Mouse (Mus musculus) forebrain, embryonic 10.5 days (tissue): ENCODE measurements around the gene Stat1. TPM values are rescaled to one million over a fixed set of nuclear protein-coding genes. Genes with fewer than 3 reads are reported as not detected.

Source experiments
- DNase-seq: peaks from one replicate; pipeline ENCODE4 v3.0.0-alpha.2; 2017; ENCODE audit warnings: low spot score; ENCODE audit errors: extremely low spot score
- H3K27ac ChIP-seq: fragments of 300-500 bp; sonication (generic); 2 replicates; pipeline ENCODE4 v1.5.1; 2016; ENCODE audit warnings: mild to moderate bottlenecking
- H3K27me3 ChIP-seq: fragments of 300-500 bp; sonication (generic); 2 replicates; pipeline ENCODE4 v1.6.1; 2016; ENCODE audit warnings: mild to moderate bottlenecking; ENCODE audit not compliant: poor library complexity, severe bottlenecking
- H3K36me3 ChIP-seq: fragments of 300-500 bp; sonication (generic); replicated peaks from 2 replicates; pipeline ENCODE4 v1.6.1; 2016; ENCODE audit warnings: mild to moderate bottlenecking, moderate library complexity
- H3K4me1 ChIP-seq: fragments of 300-500 bp; sonication (generic); 2 replicates; pipeline ENCODE4 v1.6.1; 2016
- H3K4me3 ChIP-seq: fragments of 300-500 bp; sonication (generic); 2 replicates; pipeline ENCODE4 v1.5.1; 2016; ENCODE audit warnings: mild to moderate bottlenecking, moderate library complexity
- H3K9me3 ChIP-seq: fragments of 300-500 bp; sonication (generic); 2 replicates; pipeline ENCODE4 v1.6.1; 2016; ENCODE audit warnings: mild to moderate bottlenecking, moderate library complexity
- WGBS: fragments of 180-500 bp; shearing (Covaris S2); methylation state at CpG from one replicate; pipeline ENCODE4 v1.1.7; 2016; 5-methylcytosine and 5-hydroxymethylcytosine counted together
- polyA plus RNA-seq: library from polyadenylated mRNA; unstranded; fragments of >200 nt; fragmentation: Nextera tagmentation; extraction: Ambion mirVana; gene quantifications from 2 replicates; pipeline ENCODE4 v1.2.1, GENCODE M21; 2016

Stat1 gene
- polyA plus RNA-seq, 1 experiment from 2014 or later: 12.3 TPM

DNA sequence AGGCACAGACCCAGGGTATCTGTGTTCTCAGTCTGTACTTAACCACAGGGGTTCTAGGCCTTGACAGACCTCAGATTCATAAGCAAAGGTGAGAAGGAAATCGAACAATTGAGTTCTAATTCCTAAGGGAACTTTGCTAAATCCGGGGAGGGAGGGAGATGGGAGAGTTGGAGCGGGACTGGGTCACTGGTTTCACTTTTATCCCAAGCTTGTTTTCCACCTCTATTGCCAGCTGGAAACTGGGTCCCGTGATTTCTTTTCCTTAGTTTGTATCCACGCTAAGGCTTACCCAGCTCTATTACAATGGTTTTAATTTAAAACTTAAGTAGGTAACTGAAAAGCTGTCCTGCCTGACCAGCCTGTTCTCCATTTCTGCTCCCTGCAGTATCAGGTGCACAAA is 56.1 kb downstream of the Stat1 start:
- H3K9me3 ChIP-seq: no peaks in the 10 kb centered on the region
- H3K27me3 ChIP-seq: no peaks in the 10 kb centered on the region
- WGBS: 69% methylated on average over 5 of the region's 5 CpGs
- DNase-seq: no peak
- no peaks in the 10 kb centered on the region for H3K4me1 ChIP-seq
- no peak overlapping the region for H3K4me3 ChIP-seq
- no peak overlapping the region for H3K27ac ChIP-seq
- H3K36me3 ChIP-seq: no peaks in the 10 kb centered on the region

GRCm38 (mm10) chr1:52175983-52176382 is 56.7 kb downstream of the Stat1 start:
- Histone ChIP-seq H3K27ac (no peak overlapping the region), H3K9me3 (no peaks in the 10 kb centered on the region), H3K36me3 (no peaks in the 10 kb centered on the region), H3K4me3 (no peak overlapping the region), H3K4me1 (no peaks in the 10 kb centered on the region), H3K27me3 (no peaks in the 10 kb centered on the region)
- whole genome bisulfite sequencing: 87% methylated on average over 3 of the region's 3 CpGs
- DNase-seq: no peak

DNA sequence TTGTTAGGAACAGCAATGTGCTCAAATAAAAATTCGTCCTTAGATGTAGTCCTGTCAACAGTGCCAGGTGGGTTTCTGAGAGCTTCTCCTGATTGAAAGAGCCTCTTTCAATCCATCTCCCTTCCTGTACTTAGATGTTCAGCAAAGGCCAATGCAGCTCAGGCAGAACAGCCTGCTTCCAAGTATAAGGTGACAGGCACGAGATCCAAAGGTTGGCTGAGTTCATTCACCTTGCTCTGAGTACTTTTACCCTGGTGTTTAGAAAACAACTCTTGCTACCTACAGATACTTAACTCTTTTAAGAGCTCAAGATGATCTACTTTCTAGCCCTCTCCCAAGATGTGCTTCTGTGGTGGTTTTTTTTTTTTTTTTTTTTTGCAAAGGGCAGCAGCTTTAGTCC is 57.8 kb downstream of the Stat1 start:
- no peak overlapping the region for H3K27ac ChIP-seq
- WGBS: 81% methylated on average over 2 of the region's 2 CpGs

GRCm38 (mm10) chr1:52179939-52180568 is 60.8 kb downstream of the Stat1 start:
- Histone ChIP-seq H3K9me3 (no peaks in the 10 kb centered on the region), H3K27ac (no peak overlapping the region), H3K4me1 (no peaks in the 10 kb centered on the region), H3K36me3 (no peaks in the 10 kb centered on the region), H3K4me3 (no peak overlapping the region), H3K27me3 (no peaks in the 10 kb centered on the region)
- 94% methylated on average over 9 of the region's 9 CpGs for WGBS
- DNase-seq: no peak

More for the DNA sequence above, 57.8 kb downstream of the Stat1 start:
- Histone ChIP-seq H3K4me1 (no peaks in the 10 kb centered on the region), H3K27me3 (no peaks in the 10 kb centered on the region), H3K4me3 (no peak overlapping the region), H3K9me3 (no peaks in the 10 kb centered on the region), H3K36me3 (no peaks in the 10 kb centered on the region)
- DNase-seq: no peak

GRCm38 (mm10) chr1:52181994-52182393 is 62.8 kb downstream of the Stat1 start:
- no peak for DNase-seq
- no peaks in the 10 kb centered on the region for H3K27me3 ChIP-seq
- no peak overlapping the region for H3K4me3 ChIP-seq
- H3K9me3 ChIP-seq: no peaks in the 10 kb centered on the region
- no peak overlapping the region for H3K27ac ChIP-seq
- H3K36me3 ChIP-seq: no peaks in the 10 kb centered on the region
- H3K4me1 ChIP-seq: no peaks in the 10 kb centered on the region

- 95% methylated on average over 2 of the region's 2 CpGs for WGBS
- H3K36me3 ChIP-seq: peaks cover 6% of the 10 kb centered on the region
- no peaks in the 10 kb centered on the region for H3K9me3 ChIP-seq
- no peaks in the 10 kb centered on the region for H3K27me3 ChIP-seq
- H3K4me3 ChIP-seq: no peak overlapping the region
- no peak for DNase-seq
- no peaks in the 10 kb centered on the region for H3K4me1 ChIP-seq
- H3K27ac ChIP-seq: no peak overlapping the region
Measured at GRCm38 (mm10) chr1:52182992-52183391, 63.8 kb downstream of the Stat1 start.

Other genes with a start within 250 kb of the Stat1 start
- 77.5 and 82.0 TPM in 2 replicates for gene Myo1b, start 203.4 kb upstream of the Stat1 start, polyA plus RNA-seq
- gene Stat4, start 132.3 kb upstream of the Stat1 start, polyA plus RNA-seq: 8.4 and 9.8 TPM in 2 replicates
- gene Gls, start 113.8 kb downstream of the Stat1 start, polyA plus RNA-seq: 14.6 and 16.0 TPM in 2 replicates